Mouse (Mus musculus): ENCODE data around the gene Sesn1. TPM values are rescaled to one million over a fixed set of nuclear protein-coding genes. Genes with fewer than 3 reads are reported as not detected.

The Sesn1 gene
- polyA plus RNA-seq, 1 experiment from 2014 or later = 40.3 TPM

GRCm38 (mm10) chr10:41896425-41896824 is 86.7 kb downstream of the Sesn1 start:
- Histone ChIP-seq H3K9me3 (no peaks in the 10 kb centered on the region), H3K4me2 (replicated peaks) (no peak overlapping the region), H3K27ac (no peak overlapping the region), H3K4me1 (peaks cover 21% of the 10 kb centered on the region), H3K9ac (no peak overlapping the region), H3K27me3 (no peaks in the 10 kb centered on the region), H3K36me3 (peaks cover 28% of the 10 kb centered on the region), H3K4me3 (no peak overlapping the region)
- no peak for ATAC-seq (ENCODE audit: low FRiP score, low read depth)

- H3K36me3 ChIP-seq = peaks cover 28% of the 10 kb centered on the region
- H3K4me3 ChIP-seq = no peak overlapping the region
- no peaks in the 10 kb centered on the region for H3K9me3 ChIP-seq
- H3K27ac ChIP-seq = no peak overlapping the region
- H3K4me2 ChIP-seq (replicated peaks) = no peak overlapping the region
- no peaks in the 10 kb centered on the region for H3K27me3 ChIP-seq
- H3K9ac ChIP-seq = no peak overlapping the region
- no peak for ATAC-seq (ENCODE audit: low FRiP score, low read depth)
- WGBS = 79% methylated on average over 2 of the region's 2 CpGs
- peaks cover 21% of the 10 kb centered on the region for H3K4me1 ChIP-seq
Observed at GRCm38 (mm10) chr10:41896865-41897264, 87.1 kb downstream of the Sesn1 start.

- Histone ChIP-seq H3K4me2 (replicated peaks) (no peak overlapping the region), H3K36me3 (peaks cover 54% of the 10 kb centered on the region), H3K9ac (no peak overlapping the region), H3K4me3 (no peak overlapping the region), H3K4me1 (no peaks in the 10 kb centered on the region), H3K9me3 (no peaks in the 10 kb centered on the region), H3K27me3 (no peaks in the 10 kb centered on the region), H3K27ac (no peak overlapping the region)
- WGBS = 90% methylated on average over 8 of the region's 8 CpGs
- ATAC-seq (ENCODE audit: low FRiP score, low read depth) = no peak
Observed at GRCm38 (mm10) chr10:41901456-41901855, 91.7 kb downstream of the Sesn1 start.

GRCm38 (mm10) chr10:41901864-41902263 is 92.1 kb downstream of the Sesn1 start:
- H3K27ac ChIP-seq = no peak overlapping the region
- H3K4me3 ChIP-seq = no peak overlapping the region
- no peak overlapping the region for H3K9ac ChIP-seq
- H3K36me3 ChIP-seq = peaks cover 56% of the 10 kb centered on the region
- H3K4me1 ChIP-seq = no peaks in the 10 kb centered on the region
- no peaks in the 10 kb centered on the region for H3K9me3 ChIP-seq
- 91% methylated on average over 6 of the region's 6 CpGs for WGBS
- no peak overlapping the region for H3K4me2 ChIP-seq (replicated peaks)
- ATAC-seq (ENCODE audit: low FRiP score, low read depth) = no peak
- no peaks in the 10 kb centered on the region for H3K27me3 ChIP-seq

GRCm38 (mm10) chr10:41907473-41907872 is 97.7 kb downstream of the Sesn1 start:
- no peak overlapping the region for H3K4me2 ChIP-seq (replicated peaks)
- no peak overlapping the region for H3K4me3 ChIP-seq
- peaks cover 59% of the 10 kb centered on the region for H3K36me3 ChIP-seq
- no peak overlapping the region for H3K9ac ChIP-seq
- no peak overlapping the region for H3K27ac ChIP-seq
- no peaks in the 10 kb centered on the region for H3K27me3 ChIP-seq
- no peak for ATAC-seq (ENCODE audit: low FRiP score, low read depth)
- H3K4me1 ChIP-seq = no peaks in the 10 kb centered on the region
- 81% methylated on average over 11 of the region's 11 CpGs for WGBS
- no peaks in the 10 kb centered on the region for H3K9me3 ChIP-seq

- H3K4me2 ChIP-seq (replicated peaks) = no peak overlapping the region
- H3K27me3 ChIP-seq = no peaks in the 10 kb centered on the region
- H3K36me3 ChIP-seq = peaks cover 55% of the 10 kb centered on the region
- no peak overlapping the region for H3K27ac ChIP-seq
- no peak for ATAC-seq (ENCODE audit: low FRiP score, low read depth)
- whole genome bisulfite sequencing = 79% methylated on average over 4 of the region's 4 CpGs
- H3K4me1 ChIP-seq = no peaks in the 10 kb centered on the region
- H3K9ac ChIP-seq = no peak overlapping the region
- no peak overlapping the region for H3K4me3 ChIP-seq
- H3K9me3 ChIP-seq = no peaks in the 10 kb centered on the region
Observed at GRCm38 (mm10) chr10:41907950-41908349, 98.2 kb downstream of the Sesn1 start.

GRCm38 (mm10) chr10:41908899-41909298 is 99.2 kb downstream of the Sesn1 start:
- H3K4me3 ChIP-seq = no peak overlapping the region
- H3K9me3 ChIP-seq = no peaks in the 10 kb centered on the region
- H3K9ac ChIP-seq = no peak overlapping the region
- no peak for ATAC-seq (ENCODE audit: low FRiP score, low read depth)
- no peak overlapping the region for H3K4me2 ChIP-seq (replicated peaks)
- no peaks in the 10 kb centered on the region for H3K4me1 ChIP-seq
- no peak overlapping the region for H3K27ac ChIP-seq
- H3K36me3 ChIP-seq = peaks cover 49% of the 10 kb centered on the region
- H3K27me3 ChIP-seq = no peaks in the 10 kb centered on the region
- whole genome bisulfite sequencing = 70% methylated on average over 6 of the region's 6 CpGs

GRCm38 (mm10) chr10:41912290-41912994 is 102.7 kb downstream of the Sesn1 start:
- no peaks in the 10 kb centered on the region for H3K4me1 ChIP-seq
- H3K4me3 ChIP-seq = no peak overlapping the region
- no peak overlapping the region for H3K27ac ChIP-seq
- WGBS = 89% methylated on average over 8 of the region's 8 CpGs
- H3K9me3 ChIP-seq = no peaks in the 10 kb centered on the region
- no peak overlapping the region for H3K9ac ChIP-seq
- no peak overlapping the region for H3K4me2 ChIP-seq (replicated peaks)
- H3K36me3 ChIP-seq = peaks cover 19% of the 10 kb centered on the region
- no peaks in the 10 kb centered on the region for H3K27me3 ChIP-seq
- ATAC-seq (ENCODE audit: low FRiP score, low read depth) = no peak

- 88% methylated on average over 14 of the region's 14 CpGs for WGBS
- no peak for ATAC-seq (ENCODE audit: low FRiP score, low read depth)
- H3K27me3 ChIP-seq = no peaks in the 10 kb centered on the region
- no peaks in the 10 kb centered on the region for H3K36me3 ChIP-seq
- no peak overlapping the region for H3K4me2 ChIP-seq (replicated peaks)
- H3K4me3 ChIP-seq = no peak overlapping the region
- H3K9ac ChIP-seq = no peak overlapping the region
- no peak overlapping the region for H3K27ac ChIP-seq
- no peaks in the 10 kb centered on the region for H3K4me1 ChIP-seq
- H3K9me3 ChIP-seq = no peaks in the 10 kb centered on the region
Observed at GRCm38 (mm10) chr10:41926726-41927125, 117.0 kb downstream of the Sesn1 start.

GRCm38 (mm10) chr10:41930966-41931365 is 121.2 kb downstream of the Sesn1 start:
- Histone ChIP-seq H3K4me2 (replicated peaks) (no peak overlapping the region), H3K27me3 (no peaks in the 10 kb centered on the region), H3K36me3 (no peaks in the 10 kb centered on the region), H3K9ac (no peak overlapping the region), H3K9me3 (no peaks in the 10 kb centered on the region), H3K27ac (no peak overlapping the region), H3K4me1 (peaks cover 17% of the 10 kb centered on the region), H3K4me3 (no peak overlapping the region)
- ATAC-seq (ENCODE audit: low FRiP score, low read depth) = no peak
- 68% methylated on average over 4 of the region's 4 CpGs for WGBS

- no peaks in the 10 kb centered on the region for H3K36me3 ChIP-seq
- H3K4me1 ChIP-seq = peaks cover 21% of the 10 kb centered on the region
- WGBS = 77% methylated on average over 12 of the region's 12 CpGs
- H3K4me3 ChIP-seq = no peak overlapping the region
- no peak overlapping the region for H3K27ac ChIP-seq
- H3K27me3 ChIP-seq = no peaks in the 10 kb centered on the region
- no peak overlapping the region for H3K9ac ChIP-seq
- no peaks in the 10 kb centered on the region for H3K9me3 ChIP-seq
- no peak for ATAC-seq (ENCODE audit: low FRiP score, low read depth)
- H3K4me2 ChIP-seq (replicated peaks) = no peak overlapping the region
Observed at GRCm38 (mm10) chr10:41931962-41932361, 122.2 kb downstream of the Sesn1 start.

GRCm38 (mm10) chr10:41932943-41933342 is 123.2 kb downstream of the Sesn1 start:
- no peak for ATAC-seq (ENCODE audit: low FRiP score, low read depth)
- no peaks in the 10 kb centered on the region for H3K36me3 ChIP-seq
- 85% methylated on average over 5 of the region's 5 CpGs for WGBS
- no peaks in the 10 kb centered on the region for H3K27me3 ChIP-seq
- H3K4me1 ChIP-seq = peaks cover 21% of the 10 kb centered on the region
- H3K4me2 ChIP-seq (replicated peaks) = no peak overlapping the region
- H3K4me3 ChIP-seq = no peak overlapping the region
- no peak overlapping the region for H3K9ac ChIP-seq
- no peak overlapping the region for H3K27ac ChIP-seq
- H3K9me3 ChIP-seq = no peaks in the 10 kb centered on the region

- no peak for ATAC-seq (ENCODE audit: low FRiP score, low read depth)
- Histone ChIP-seq H3K27me3 (no peaks in the 10 kb centered on the region), H3K4me2 (replicated peaks) (no peak overlapping the region), H3K9ac (no peak overlapping the region), H3K36me3 (no peaks in the 10 kb centered on the region), H3K4me1 (peaks cover 21% of the 10 kb centered on the region), H3K4me3 (no peak overlapping the region), H3K27ac (no peak overlapping the region), H3K9me3 (no peaks in the 10 kb centered on the region)
- 69% methylated on average over 6 of the region's 6 CpGs for WGBS
Observed at GRCm38 (mm10) chr10:41933536-41933935, 123.8 kb downstream of the Sesn1 start.

Data from limb, embryonic 13.5 days (tissue).